Mouse (Mus musculus): ENCODE data around the gene Gja5. TPM values are rescaled to one million over a fixed set of nuclear protein-coding genes. Genes with fewer than 3 reads are reported as not detected.
"Not testable (repeated sequence)": the region's sequence is repeated elsewhere in the genome, so short reads cannot be mapped to it uniquely, and the experiment has no call there.

Gja5 gene
- total and polyA plus RNA-seq, 3 experiments: 14.2 to 24.0 (median 16.3) TPM

DNA sequence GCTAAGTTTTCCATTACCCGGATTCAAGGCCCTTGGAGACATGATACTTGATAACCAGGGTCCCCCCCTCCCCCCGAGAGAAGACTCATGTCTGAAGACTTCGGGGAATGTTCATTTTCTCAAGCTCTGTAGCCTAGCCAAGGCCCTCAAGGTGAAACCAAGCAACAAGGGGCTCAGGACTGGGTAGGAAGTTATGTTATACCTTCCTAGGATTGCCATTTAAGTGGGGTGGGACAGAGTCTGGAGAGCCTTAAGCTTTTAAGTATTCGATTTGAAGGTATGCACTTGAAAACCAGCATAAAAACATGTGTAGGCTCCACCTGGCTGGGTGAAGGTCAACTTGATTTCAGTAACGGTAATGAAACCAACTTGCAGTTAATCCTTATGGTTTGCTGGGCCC is 154.2 kb downstream of the Gja5 start:
- Histone ChIP-seq H3K4me1 (ENCODE audit: control insufficient read depth, insufficient read depth, low read length) (peaks cover 1% of the 10 kb centered on the region; the same call in 1 of the 2 replicates), H3K9ac (ENCODE audit: low read depth, low read length) (no peak overlapping the region), H3K36me3 (ENCODE audit: control insufficient read depth, insufficient read depth, low read length) (no peaks in the 10 kb centered on the region), H3K27ac (no peak overlapping the region), H3K27me3 (ENCODE audit: control insufficient read depth, insufficient read depth, low read length) (no peaks in the 10 kb centered on the region), H3K79me2 (replicated peaks; ENCODE audit: control insufficient read depth, insufficient read depth, low read length) (no peaks in the 10 kb centered on the region), H3K4me3 (no peak overlapping the region)
- intact Hi-C loops (cut with DNase I): no loop called here
- TF ChIP-seq CTCF (IDR thresholded peaks at IDR 0.05) (no peak), POLR2A (IDR thresholded peaks at IDR 0.05; ENCODE audit: insufficient read depth, low read depth, low read length) (no peak), EP300 (IDR thresholded peaks at IDR 0.05; ENCODE audit: insufficient read depth, low read depth, low read length) (no peak)
- WGBS: 79% methylated on average over 5 of the region's 5 CpGs
- no peak for DNase-seq

DNA sequence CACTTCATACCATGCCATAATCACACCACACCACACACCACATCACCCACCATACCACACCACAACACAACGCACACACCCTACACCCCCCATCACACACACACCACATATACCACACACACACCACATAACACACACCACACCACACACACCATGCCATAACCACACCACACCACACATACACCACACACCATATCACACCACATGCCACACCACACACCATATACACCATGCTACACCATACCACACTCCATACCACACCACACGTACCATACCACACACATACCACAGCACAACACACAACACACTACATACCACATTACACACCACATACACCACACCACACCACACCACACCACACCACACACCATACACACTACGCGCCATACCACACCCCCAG is 155.6 kb downstream of the Gja5 start:
- intact Hi-C loops (cut with DNase I): loop anchor here (5.0 kb wide), 1 partner anchor 123 kb away; no protein-coding TSS in a partner anchor
- H3K79me2 ChIP-seq (replicated peaks; ENCODE audit: control insufficient read depth, insufficient read depth, low read length): no peaks in the 10 kb centered on the region
- 97% methylated on average over 4 of the region's 4 CpGs for WGBS
- H3K27ac ChIP-seq: no peak overlapping the region
- H3K9ac ChIP-seq (ENCODE audit: low read depth, low read length): no peak overlapping the region
- no peak for DNase-seq
- no peak overlapping the region for H3K4me3 ChIP-seq
- TF ChIP-seq CTCF (IDR thresholded peaks at IDR 0.05) (no peak), POLR2A (IDR thresholded peaks at IDR 0.05; ENCODE audit: insufficient read depth, low read depth, low read length) (no peak), EP300 (IDR thresholded peaks at IDR 0.05; ENCODE audit: insufficient read depth, low read depth, low read length) (no peak)
- H3K27me3 ChIP-seq (ENCODE audit: control insufficient read depth, insufficient read depth, low read length): no peaks in the 10 kb centered on the region
- peaks cover 1% of the 10 kb centered on the region; the same call in 1 of the 2 replicates for H3K4me1 ChIP-seq (ENCODE audit: control insufficient read depth, insufficient read depth, low read length)
- H3K36me3 ChIP-seq (ENCODE audit: control insufficient read depth, insufficient read depth, low read length): no peaks in the 10 kb centered on the region

DNA sequence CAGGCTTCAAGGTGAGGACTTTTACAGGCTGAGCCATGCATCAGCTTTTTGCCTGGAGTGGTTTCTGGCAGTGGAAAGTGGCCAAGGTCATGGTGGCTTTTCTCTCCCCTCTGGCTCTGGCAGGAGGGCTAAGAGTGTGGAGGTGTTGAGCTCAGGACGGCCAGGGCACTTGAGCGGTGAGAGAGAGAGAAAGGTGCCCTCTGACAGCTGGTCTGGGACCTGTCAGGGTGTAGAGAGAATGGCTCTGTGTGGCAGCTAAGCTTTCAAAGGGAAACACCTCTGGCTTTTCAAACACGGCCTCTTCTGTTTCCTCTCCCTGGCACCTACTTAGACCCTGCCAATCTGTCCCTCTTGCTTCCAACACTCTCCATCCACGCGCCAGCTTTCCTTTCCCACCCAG is 158.3 kb downstream of the Gja5 start:
- Histone ChIP-seq H3K4me3 (no peak overlapping the region), H3K79me2 (replicated peaks; ENCODE audit: control insufficient read depth, insufficient read depth, low read length) (no peaks in the 10 kb centered on the region), H3K36me3 (ENCODE audit: control insufficient read depth, insufficient read depth, low read length) (no peaks in the 10 kb centered on the region), H3K9ac (ENCODE audit: low read depth, low read length) (no peak overlapping the region), H3K4me1 (ENCODE audit: control insufficient read depth, insufficient read depth, low read length) (peaks cover 1% of the 10 kb centered on the region; the same call in 1 of the 2 replicates), H3K27ac (peak overlapping the region; percentile 73), H3K27me3 (ENCODE audit: control insufficient read depth, insufficient read depth, low read length) (no peaks in the 10 kb centered on the region)
- WGBS: 46% methylated on average over 5 of the region's 5 CpGs
- peak; percentile 49 to 81 for DNase-seq
- TF ChIP-seq EP300 (IDR thresholded peaks at IDR 0.05; ENCODE audit: insufficient read depth, low read depth, low read length) (peak; percentile 88), POLR2A (IDR thresholded peaks at IDR 0.05; ENCODE audit: insufficient read depth, low read depth, low read length) (no peak)
- intact Hi-C loops (cut with DNase I): loop anchor here (5.0 kb wide), 1 partner anchor 126 kb away; no protein-coding TSS in a partner anchor

DNA sequence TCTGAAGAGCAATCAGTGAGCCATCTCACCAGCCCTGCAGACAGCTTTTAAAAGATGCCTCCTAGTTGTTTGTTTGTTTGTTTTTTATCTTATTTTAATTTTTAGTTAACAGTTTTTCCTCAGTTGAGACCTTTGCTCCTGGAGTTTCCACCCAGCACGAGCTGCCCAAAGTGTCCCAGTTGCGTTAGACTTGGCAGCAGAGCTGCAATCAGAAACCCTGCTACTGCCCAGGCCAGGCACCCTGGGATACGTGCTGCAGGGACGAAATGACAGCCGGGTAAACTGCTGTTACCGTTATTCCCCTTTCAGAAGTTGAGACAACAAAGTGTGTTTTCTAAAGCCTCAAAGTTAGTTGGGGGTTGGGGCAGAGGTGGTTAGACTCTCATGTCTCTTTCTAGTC is 159.6 kb downstream of the Gja5 start:
- H3K27me3 ChIP-seq (ENCODE audit: control insufficient read depth, insufficient read depth, low read length): no peaks in the 10 kb centered on the region
- H3K36me3 ChIP-seq (ENCODE audit: control insufficient read depth, insufficient read depth, low read length): no peaks in the 10 kb centered on the region
- no peak overlapping the region for H3K4me3 ChIP-seq
- H3K27ac ChIP-seq: peak overlapping the region; percentile 73
- peak; percentile 25 to 53 for DNase-seq
- peaks cover 1% of the 10 kb centered on the region; the same call in 1 of the 2 replicates for H3K4me1 ChIP-seq (ENCODE audit: control insufficient read depth, insufficient read depth, low read length)
- WGBS: 51% methylated on average over 6 of the region's 6 CpGs
- H3K79me2 ChIP-seq (replicated peaks; ENCODE audit: control insufficient read depth, insufficient read depth, low read length): no peaks in the 10 kb centered on the region
- intact Hi-C loops (cut with DNase I): loop anchor here (5.0 kb wide), 1 partner anchor 127 kb away; no protein-coding TSS in a partner anchor
- H3K9ac ChIP-seq (ENCODE audit: low read depth, low read length): no peak overlapping the region; the same call in 1 of the 2 replicates
- TF ChIP-seq POLR2A (IDR thresholded peaks at IDR 0.05; ENCODE audit: insufficient read depth, low read depth, low read length): no peak
- TF ChIP-seq CTCF (IDR thresholded peaks at IDR 0.05): no peak
- TF ChIP-seq EP300 (IDR thresholded peaks at IDR 0.05; ENCODE audit: insufficient read depth, low read depth, low read length): no peak

DNA sequence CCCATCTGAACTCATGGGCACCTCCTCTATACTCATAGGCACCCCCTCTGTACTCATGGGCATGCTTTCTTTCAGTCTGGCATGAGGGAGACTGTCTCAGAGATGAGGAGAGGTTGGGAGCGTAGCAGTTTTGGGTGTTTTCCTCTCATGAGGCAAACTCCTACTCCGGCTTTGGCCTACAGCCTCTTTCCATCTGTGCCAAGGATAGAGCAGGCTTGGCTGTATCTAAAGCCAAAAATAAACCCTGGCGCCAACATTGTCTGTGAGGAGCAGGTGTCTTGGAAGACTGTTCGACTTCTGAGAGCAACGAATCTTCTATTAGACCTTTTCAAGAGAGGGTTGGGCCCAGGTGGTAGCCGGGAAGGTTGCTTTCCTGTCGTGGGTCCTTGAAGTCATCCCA is 165.1 kb downstream of the Gja5 start:
- WGBS: 68% methylated on average over 7 of the region's 7 CpGs
- H3K36me3 ChIP-seq (ENCODE audit: control insufficient read depth, insufficient read depth, low read length); H3K27me3 ChIP-seq (ENCODE audit: control insufficient read depth, insufficient read depth, low read length); H3K4me1 ChIP-seq (ENCODE audit: control insufficient read depth, insufficient read depth, low read length); H3K27ac ChIP-seq; H3K4me3 ChIP-seq; H3K9ac ChIP-seq (ENCODE audit: low read depth, low read length); H3K79me2 ChIP-seq (replicated peaks; ENCODE audit: control insufficient read depth, insufficient read depth, low read length); intact Hi-C loops (cut with DNase I): not testable (repeated sequence)
- peak in 1 of 2 experiments; percentile 26 for DNase-seq

DNA sequence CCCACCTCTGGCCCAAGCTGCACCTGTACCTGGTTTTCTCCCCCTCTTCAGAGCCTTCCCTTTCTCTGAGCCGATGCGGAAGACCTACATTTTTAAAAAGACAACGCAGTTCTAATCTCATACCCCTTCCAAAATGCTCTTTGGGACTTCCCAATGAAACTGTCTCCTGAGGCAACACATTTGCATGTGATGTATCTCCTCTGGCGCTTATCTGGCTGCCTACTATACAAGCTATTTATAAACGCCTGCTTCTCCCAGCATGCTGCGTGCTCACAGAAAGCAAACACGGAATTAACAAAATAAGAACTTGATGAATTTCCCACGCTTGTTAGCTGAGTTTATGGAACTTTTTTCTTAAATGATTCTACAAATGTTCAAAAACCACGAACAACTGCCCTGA is 167.4 kb downstream of the Gja5 start:
- H3K27me3 ChIP-seq (ENCODE audit: control insufficient read depth, insufficient read depth, low read length); H3K36me3 ChIP-seq (ENCODE audit: control insufficient read depth, insufficient read depth, low read length); H3K4me3 ChIP-seq; H3K9ac ChIP-seq (ENCODE audit: low read depth, low read length); H3K4me1 ChIP-seq (ENCODE audit: control insufficient read depth, insufficient read depth, low read length); DNase-seq; H3K79me2 ChIP-seq (replicated peaks; ENCODE audit: control insufficient read depth, insufficient read depth, low read length); intact Hi-C loops (cut with DNase I): not testable (repeated sequence)
- H3K27ac ChIP-seq: peak overlapping the region; percentile 52
- WGBS: 45% methylated on average over 9 of the region's 9 CpGs

All from heart, adult 2 months (tissue).